Mouse (Mus musculus) cortical plate, adult 2 months (tissue): Measurements from ENCODE around the gene Cacna2d4.

ENCODE experiments used
- CTCF ChIP-seq: fragments of 200-500 bp; IDR thresholded peaks from 2 replicates; pipeline ENCODE4 v1.5.1; 2011; ENCODE audit warnings: mild to moderate bottlenecking, control low read depth, low read length; ENCODE audit not compliant: insufficient read depth; ENCODE audit errors: extremely low read depth
- POLR2A ChIP-seq: fragments of 200-500 bp; IDR thresholded peaks from 2 replicates; pipeline ENCODE4 v1.6.1; 2011; ENCODE audit warnings: mild to moderate bottlenecking, low read length, control low read depth; ENCODE audit not compliant: insufficient read depth; ENCODE audit errors: extremely low read depth

DNA sequence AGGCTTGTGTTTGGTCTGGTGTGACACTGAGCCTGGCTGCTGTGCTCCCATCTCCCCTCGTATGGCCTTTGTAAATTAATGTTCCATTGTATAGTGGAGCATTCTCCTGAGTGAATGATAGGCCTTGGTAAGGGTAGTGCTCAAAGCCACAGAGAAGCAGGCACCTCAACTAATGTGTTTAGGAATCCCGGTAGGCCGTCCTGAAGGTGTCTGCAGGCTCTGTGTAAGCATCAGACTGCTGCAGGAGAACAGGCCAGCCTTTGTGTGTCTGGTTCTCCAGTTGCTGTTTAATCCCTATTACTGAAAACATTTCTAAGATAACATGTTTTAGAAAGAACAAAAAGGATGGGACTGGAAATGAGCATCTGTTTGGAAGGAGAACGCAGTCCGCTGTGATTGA is 17.7 kb upstream of the Cacna2d4 start:
- TF ChIP-seq POLR2A: no peak
- TF ChIP-seq CTCF: no peak
